Mouse (Mus musculus) CH12.LX (cell line): ENCODE measurements around the gene Slain1. TPM values are rescaled to one million over a fixed set of nuclear protein-coding genes. Genes with fewer than 3 reads are reported as not detected.
A peak's percentile ranks its signal among the peaks of the same experiment; 100 is the strongest.

Experiments
- DNase-seq: peaks from one replicate; pipeline ENCODE4 v3.0.0-alpha.2; 2013; ENCODE audit errors: extremely low read depth
- H3K27ac ChIP-seq: 2 replicates; pipeline ENCODE4 v1.5.1; 2012; ENCODE audit warnings: low read depth, mild to moderate bottlenecking, control low read depth, moderate library complexity; ENCODE audit not compliant: insufficient read depth
- H3K27me3 ChIP-seq: replicated peaks from 2 replicates; pipeline ENCODE3; 2012; ENCODE audit warnings: inconsistent platforms
- H3K36me3 ChIP-seq, 2 experiments: replicated peaks in 1 of 2; 2 replicates each; pipeline versions ENCODE3 to v1.6.1; 2012; ENCODE audit warnings: inconsistent platforms in 1 of 2, low read length in 1 of 2, mild to moderate bottlenecking in 1 of 2, mixed read lengths in 1 of 2, moderate library complexity in 1 of 2; ENCODE audit not compliant: control insufficient read depth in 1 of 2, insufficient read depth in 1 of 2
- H3K4me1 ChIP-seq, 2 experiments: 2 replicates each; pipeline ENCODE4 v1.6.1; 2012; ENCODE audit warnings: inconsistent platforms in 1 of 2, moderate library complexity in 1 of 2; ENCODE audit not compliant: insufficient read depth in 2 of 2, control insufficient read depth in 1 of 2
- H3K4me2 ChIP-seq: 2 replicates; pipeline ENCODE4 v1.6.1; 2012; ENCODE audit warnings: low read depth, mild to moderate bottlenecking, control low read depth; ENCODE audit not compliant: poor library complexity, insufficient read depth, severe bottlenecking
- H3K4me3 ChIP-seq, 3 experiments: fragments of 150-350 bp in 1 of 3; sonication (generic) in 1 of 3; replicated peaks in 1 of 3; 2 replicates each; pipeline versions ENCODE3 to v1.5.1; 2011 to 2012; ENCODE audit warnings: low read depth in 2 of 3, low read length in 2 of 3, mild to moderate bottlenecking in 2 of 3, moderate library complexity in 2 of 3, control low read depth in 1 of 3, improper control_type of control experiment in 1 of 3, inconsistent platforms in 1 of 3, mixed read lengths in 1 of 3; ENCODE audit not compliant: poor library complexity in 1 of 3
- H3K79me2 ChIP-seq: replicated peaks from 2 replicates; pipeline ENCODE4 v1.6.1; 2012; ENCODE audit warnings: mild to moderate bottlenecking, moderate library complexity; ENCODE audit not compliant: control insufficient read depth, poor library complexity, insufficient read depth, severe bottlenecking; ENCODE audit errors: extremely low read depth
- H3K9ac ChIP-seq: 2 replicates; pipeline ENCODE4 v1.6.1; 2012; ENCODE audit warnings: low read depth, mild to moderate bottlenecking, control low read depth, moderate library complexity; ENCODE audit not compliant: insufficient read depth
- H3K9me3 ChIP-seq: replicated peaks from 2 replicates; pipeline ENCODE3; 2012; ENCODE audit warnings: low read length, inconsistent platforms, mixed read lengths
- CTCF ChIP-seq, 2 experiments: IDR thresholded peaks in 1 of 2; conservative IDR thresholded peaks in 1 of 2; 2 replicates each; pipeline ENCODE4 v1.5.1; 2011 to 2012; ENCODE audit warnings: low read depth in 2 of 2, low read length in 2 of 2, improper control_type of control experiment in 1 of 2, inconsistent platforms in 1 of 2, mild to moderate bottlenecking in 1 of 2, moderate library complexity in 1 of 2
- ETS1 ChIP-seq: conservative IDR thresholded peaks from 2 replicates; pipeline ENCODE4 v1.6.1; 2012; ENCODE audit warnings: low read depth, mild to moderate bottlenecking, inconsistent platforms, low read length, improper control_type of control experiment, moderate library complexity
- KAT2A ChIP-seq: IDR thresholded peaks from 2 replicates; pipeline ENCODE4 v1.6.1; 2012; ENCODE audit warnings: low read length, improper control_type of control experiment, inconsistent platforms; ENCODE audit not compliant: insufficient replicate concordance
- NRF1 ChIP-seq: IDR thresholded peaks from 2 replicates; pipeline ENCODE4 v1.6.1; 2014; ENCODE audit warnings: low read depth, mild to moderate bottlenecking, inconsistent platforms, low read length, improper control_type of control experiment, moderate library complexity
- RAD21 ChIP-seq: IDR thresholded peaks from 2 replicates; pipeline ENCODE4 v1.6.1; 2011; ENCODE audit warnings: low read depth, mild to moderate bottlenecking, low read length, improper control_type of control experiment, moderate library complexity
- SIN3A ChIP-seq: IDR thresholded peaks from 2 replicates; pipeline ENCODE4 v1.6.1; 2012; ENCODE audit warnings: low read length, improper control_type of control experiment, inconsistent platforms
- SMC3 ChIP-seq: IDR thresholded peaks from 2 replicates; pipeline ENCODE4 v1.6.1; 2011; ENCODE audit warnings: low read depth, low read length, improper control_type of control experiment
- TBP ChIP-seq: conservative IDR thresholded peaks from 2 replicates; pipeline ENCODE4 v1.6.1; 2011; ENCODE audit warnings: low read depth, low read length, improper control_type of control experiment
- dilution Hi-C: fragments of 300-500 bp; cut with MboI; formaldehyde crosslinking; loops from 2 replicates; pipeline ENCODE4 v1.14.3; 2020; ENCODE audit warnings: low sequenced_read_pairs; ENCODE audit not compliant: extremely low pct_unique_long_range_greater_than_20kb, extremely low pct_ligation_motif_present
- in situ Hi-C: fragments of 300-500 bp; cut with MboI; formaldehyde crosslinking; loops from 3 replicates; pipeline ENCODE4 v1.14.3; 2019; ENCODE audit warnings: low sequenced_read_pairs, low pct_ligation_motif_present, low pct_unique_long_range_greater_than_20kb, mixed read lengths
- polyA plus RNA-seq: library from polyadenylated mRNA; unstranded; fragments of >175 nt; gene quantifications from 2 replicates; pipeline ENCODE4 v1.2.1, GENCODE M21; 2012; ENCODE audit warnings: low read depth; ENCODE audit not compliant: insufficient read length
- total RNA-seq, 2 experiments: library from RNA; depleted of rRNA; stranded (reverse); fragments of 300-350 nt in 1 of 2; fragments of >200 nt in 1 of 2; gene quantifications; 2 replicates each; pipeline ENCODE4 v1.2.3; 2012 to 2014

Slain1 gene
- total and polyA plus RNA-seq, 3 experiments = 13.1 to 15.9 (median 13.6) TPM

DNA sequence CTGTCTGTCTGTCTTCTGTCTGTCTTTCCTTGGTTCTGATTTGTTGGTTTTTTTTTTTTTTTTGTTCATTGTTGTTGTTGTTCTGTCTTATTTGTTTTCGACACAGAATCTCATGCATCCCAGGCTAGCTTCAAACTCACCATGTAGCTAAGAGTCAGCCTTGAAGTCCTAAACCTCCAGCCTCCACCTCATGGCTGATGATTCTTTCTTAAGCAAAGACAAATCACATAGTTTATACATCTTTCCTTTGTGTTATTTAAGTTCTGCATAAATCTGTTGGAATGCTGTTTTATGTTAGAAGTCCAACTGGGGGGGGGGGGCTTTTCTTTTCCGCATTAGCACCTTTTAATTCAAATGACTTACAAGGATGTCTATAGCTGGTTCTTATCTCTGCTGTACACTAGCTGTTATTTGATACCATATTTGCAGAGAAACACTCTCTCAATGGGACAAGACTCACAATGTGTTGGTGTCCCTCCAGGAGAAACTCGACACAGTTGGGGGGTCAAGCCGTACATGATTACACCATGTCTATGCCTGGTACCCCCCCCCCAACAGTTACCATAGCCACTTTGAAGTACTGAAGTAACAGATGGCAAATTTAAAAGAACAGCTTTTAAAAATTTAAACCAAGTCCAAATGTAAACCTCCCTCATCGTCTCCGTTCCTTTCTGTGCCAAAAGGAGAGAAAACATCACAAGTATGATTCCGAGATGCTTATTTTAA, 20.2 kb upstream of the Slain1 start:
- Histone ChIP-seq H3K9me3 (no peaks in the 10 kb centered on the region), H3K4me3 (no peak overlapping the region), H3K4me2 (no peak overlapping the region), H3K27ac (no peak overlapping the region), H3K4me1 (no peaks in the 10 kb centered on the region), H3K27me3 (no peaks in the 10 kb centered on the region), H3K36me3 (no peaks in the 10 kb centered on the region), H3K79me2 (no peaks in the 10 kb centered on the region), H3K9ac (no peak overlapping the region)
- TF ChIP-seq ETS1 (no peak), TBP (no peak), NRF1 (no peak)
- in situ Hi-C loops (no loop called here), dilution Hi-C loops (no loop called here)
- DNase-seq = no peak

DNA sequence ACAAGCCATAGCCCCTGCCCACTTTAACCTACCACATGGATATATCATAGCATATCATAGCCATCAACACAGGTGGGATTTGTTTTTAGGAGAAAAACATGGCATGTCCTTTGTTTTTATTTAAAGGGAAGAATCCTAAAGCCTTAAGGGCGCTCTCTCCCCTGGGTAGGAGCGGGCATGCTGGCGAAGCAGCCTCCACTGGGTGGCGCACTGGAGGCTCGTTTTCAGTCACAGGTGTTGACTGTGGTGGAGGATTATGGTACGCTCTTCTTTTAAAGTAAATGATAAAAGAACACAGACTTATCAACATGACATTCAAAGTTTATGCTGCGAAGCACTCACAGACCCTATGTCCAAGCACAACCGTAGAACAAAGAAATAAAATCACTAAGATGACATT, 19.5 kb upstream of the Slain1 start:
- no peak for DNase-seq
- Histone ChIP-seq H3K27me3 (no peaks in the 10 kb centered on the region), H3K4me1 (no peaks in the 10 kb centered on the region), H3K36me3 (no peaks in the 10 kb centered on the region), H3K9me3 (peaks cover 2% of the 10 kb centered on the region), H3K27ac (no peak overlapping the region), H3K79me2 (no peaks in the 10 kb centered on the region)
- in situ Hi-C loops = no loop called here
- TF ChIP-seq RAD21 (peak; percentile 41), CTCF (conservative IDR thresholded peaks at IDR 0.05 in 1 of 2, IDR thresholded peaks at IDR 0.05 in 1 of 2; ENCODE audit: low read depth in 2 of 2, low read length in 2 of 2) (peak; percentile 12 to 59; a peak in 2 of 4 replicates), SMC3 (peak; percentile 65), SIN3A (no peak)
- TF ChIP-seq, all 38 proteins: peak for 3
- dilution Hi-C loops = no loop called here
- Histone ChIP-seq H3K9ac (no peak overlapping the region), H3K4me3 (no peak overlapping the region), H3K4me2 (no peak overlapping the region)

DNA sequence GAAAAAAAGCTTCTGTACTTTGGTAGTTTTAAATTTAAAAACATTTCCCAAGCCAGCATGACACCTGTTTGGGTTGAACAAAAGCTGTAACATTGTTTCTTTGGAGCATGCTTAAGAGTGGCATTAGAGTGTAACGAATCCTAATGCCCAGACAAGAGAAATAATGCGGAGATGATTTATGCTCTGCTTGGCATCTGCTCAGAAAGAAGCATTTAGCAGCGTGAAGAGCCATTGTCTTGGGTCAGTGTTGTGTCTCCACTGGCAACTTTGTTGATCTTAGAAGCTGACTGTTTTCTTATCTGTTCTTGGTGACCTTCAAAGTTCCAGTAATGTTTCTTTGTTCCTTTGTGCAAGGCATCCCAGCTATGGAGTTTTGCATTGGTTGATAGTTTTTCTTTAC, 6.1 kb upstream of the Slain1 start:
- dilution Hi-C loops = no loop called here
- in situ Hi-C loops = no loop called here
- H3K79me2 ChIP-seq = no peaks in the 10 kb centered on the region
- DNase-seq = no peak
- H3K36me3 ChIP-seq = no peaks in the 10 kb centered on the region
- H3K27me3 ChIP-seq = peaks cover 1% of the 10 kb centered on the region
- H3K4me2 ChIP-seq = no peak overlapping the region
- TF ChIP-seq KAT2A (no peak), ETS1 (no peak)
- peaks cover 2% of the 10 kb centered on the region for H3K9me3 ChIP-seq
- H3K27ac ChIP-seq = no peak overlapping the region
- peaks cover 2 to 4% of the 10 kb centered on the region in 2 experiments; a peak in 2 of 4 replicates for H3K4me1 ChIP-seq
- no peak overlapping the region for H3K9ac ChIP-seq
- no peak overlapping the region for H3K4me3 ChIP-seq
